Mouse (Mus musculus) liver, embryonic 14.5 days (tissue): ENCODE measurements around the gene Acad8.

Experiments used
- CTCF ChIP-seq: IDR thresholded peaks from 2 replicates; pipeline ENCODE4 v1.5.1; 2016; ENCODE audit warnings: antibody characterized with exemption, low read depth, control low read depth
- EP300 ChIP-seq: IDR thresholded peaks from 2 replicates; pipeline ENCODE4 v1.6.1; 2016; ENCODE audit warnings: antibody characterized with exemption, low read depth

- TF ChIP-seq CTCF, result no peak
- no peak for TF ChIP-seq EP300
These were observed 6.2 kb downstream of the Acad8 start for GRCm38 (mm10) chr9:26993118-26993517.
